Mouse (Mus musculus) left cerebral cortex, postnatal 10 days (tissue): ENCODE data around the gene Wfs1. TPM values are rescaled to one million over a fixed set of nuclear protein-coding genes. Genes with fewer than 3 reads are reported as not detected.
A peak's percentile ranks its signal among the peaks of the same experiment; 100 is the strongest.

Experiments used
- DNase-seq, 2 experiments: peaks; one replicate each; pipeline ENCODE4 v3.0.0; 2021 to 2022; ENCODE audit warnings: low spot score in 2 of 2, mixed read lengths in 1 of 2; ENCODE audit errors: extremely low spot score in 1 of 2
- intact Hi-C: fragments of 180-260 bp; cut with DNase I; formaldehyde crosslinking; loops from one replicate; pipeline ENCODE4 v1.15.1; 2025
- total RNA-seq, 2 experiments: library from RNA; stranded (reverse); gene quantifications; 2 replicates each; pipeline ENCODE4 v1.2.3; 2021

Gene Wfs1
- total RNA-seq, 2 experiments from 2014 or later = 81.9 to 85.0 TPM

GRCm38 (mm10) chr5:36990631-36991350 is 1.8 kb upstream of the Wfs1 start:
- no peak for DNase-seq
- intact Hi-C loops = loop anchor here (10.0 kb wide), 1 partner anchor 1486 kb away; no protein-coding TSS in a partner anchor

DNA sequence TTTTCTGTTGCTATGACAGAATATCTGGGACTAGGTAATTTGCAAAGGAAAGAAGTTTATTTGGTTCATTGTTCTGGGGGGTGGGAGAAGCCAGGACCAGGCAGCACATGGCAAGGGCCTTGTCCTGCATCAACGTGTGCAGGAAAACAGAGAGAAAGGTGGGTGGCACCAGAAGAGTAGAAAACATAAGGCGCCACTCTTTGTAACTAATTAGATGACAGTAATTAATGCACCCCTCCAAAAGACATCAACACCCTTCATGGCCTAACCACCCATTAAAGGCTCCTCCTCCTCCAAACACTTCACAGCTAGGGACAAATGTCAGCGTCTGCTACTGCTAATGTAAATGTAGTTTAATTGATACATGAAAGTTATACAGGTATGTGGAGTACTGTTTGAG is 1.2 kb upstream of the Wfs1 start:
- DNase-seq = no peak
- intact Hi-C loops = loop anchor here (10.0 kb wide), 1 partner anchor 1485 kb away; no protein-coding TSS in a partner anchor

GRCm38 (mm10) chr5:36989625-36989977 is 596 bp upstream of the Wfs1 start:
- DNase-seq = no peak
- intact Hi-C loops = no loop called here

GRCm38 (mm10) chr5:36988124-36988780 is 753 bp downstream of the Wfs1 start:
- intact Hi-C loops = no loop called here
- no peak for DNase-seq

DNA sequence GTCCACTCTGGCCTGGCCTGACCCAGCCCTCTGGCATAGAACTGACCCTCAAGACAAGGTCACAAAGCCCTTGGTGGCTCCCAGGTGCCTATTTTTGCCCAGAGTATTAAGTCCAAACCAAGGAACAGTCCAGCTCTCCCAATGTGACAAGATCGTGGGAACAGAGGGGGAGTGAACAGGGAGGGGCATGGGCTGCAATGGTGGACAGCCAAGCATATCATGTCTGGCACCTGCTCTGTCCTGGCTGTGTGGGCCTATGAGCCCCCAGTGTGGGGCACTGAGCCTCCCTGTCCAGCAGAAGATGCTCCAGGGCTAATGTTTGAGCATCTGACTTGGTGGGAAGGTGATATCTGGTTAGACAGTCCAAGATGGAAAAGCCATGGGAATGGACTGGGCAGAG is 2.4 kb downstream of the Wfs1 start:
- DNase-seq = no peak
- intact Hi-C loops = no loop called here

GRCm38 (mm10) chr5:36982271-36982670 is 6.7 kb downstream of the Wfs1 start:
- intact Hi-C loops = no loop called here
- no peak for DNase-seq

GRCm38 (mm10) chr5:36979631-36980030 is 9.4 kb downstream of the Wfs1 start:
- intact Hi-C loops = no loop called here
- DNase-seq = no peak

- no peak for DNase-seq
- intact Hi-C loops = no loop called here
Observed at GRCm38 (mm10) chr5:36979001-36979400, 10.0 kb downstream of the Wfs1 start.

DNA sequence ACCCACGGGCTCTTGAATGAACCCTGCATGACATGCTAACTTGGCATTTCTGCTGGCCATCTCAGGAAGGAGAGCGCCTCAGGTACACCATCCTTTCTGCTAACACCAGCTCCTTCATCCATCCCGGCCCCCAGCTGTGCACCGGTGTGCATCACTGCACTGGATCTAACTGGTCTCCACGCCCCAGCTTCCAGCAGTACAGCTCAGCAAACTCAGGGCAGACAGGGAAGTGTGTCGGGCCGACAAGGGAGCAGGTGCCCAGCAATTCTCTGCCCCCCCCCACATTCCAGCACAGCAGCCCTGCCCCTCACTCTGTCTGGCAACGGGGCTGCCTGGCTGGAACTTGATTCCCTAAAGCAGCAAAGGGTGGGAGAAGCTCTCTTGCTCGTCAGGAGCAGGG is 11.2 kb downstream of the Wfs1 start:
- no peak for DNase-seq
- intact Hi-C loops = no loop called here

DNA sequence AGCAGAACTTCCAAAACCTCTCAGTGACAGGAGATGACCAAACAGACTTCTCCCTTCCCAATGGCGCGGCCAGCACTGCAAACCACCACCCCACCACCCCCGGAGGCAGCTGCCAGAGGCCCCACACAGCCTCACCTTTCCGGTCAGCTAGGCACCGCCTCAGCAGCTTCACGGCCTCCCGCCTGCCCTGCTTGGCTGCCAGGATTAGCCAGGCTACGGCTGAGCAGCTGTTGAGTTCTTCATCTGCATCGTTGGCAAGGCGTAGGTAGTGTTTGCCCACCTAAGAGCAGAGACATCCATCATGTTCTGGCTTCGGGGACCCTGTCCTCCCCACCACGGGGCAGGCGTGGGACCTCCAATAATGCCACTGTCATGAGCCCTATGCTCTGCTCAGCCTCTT is 13.7 kb downstream of the Wfs1 start:
- intact Hi-C loops = no loop called here

GRCm38 (mm10) chr5:36971587-36971986 is 17.4 kb downstream of the Wfs1 start:
- intact Hi-C loops = no loop called here

More for the DNA sequence above, 13.7 kb downstream of the Wfs1 start:
- DNase-seq = no peak

GRCm38 (mm10) chr5:36960501-36960900 is 28.5 kb downstream of the Wfs1 start:
- intact Hi-C loops = no loop called here
- DNase-seq = peak in 1 of 2 experiments; percentile 26

More at GRCm38 (mm10) chr5:36971587-36971986, 17.4 kb downstream of the Wfs1 start:
- no peak for DNase-seq

DNA sequence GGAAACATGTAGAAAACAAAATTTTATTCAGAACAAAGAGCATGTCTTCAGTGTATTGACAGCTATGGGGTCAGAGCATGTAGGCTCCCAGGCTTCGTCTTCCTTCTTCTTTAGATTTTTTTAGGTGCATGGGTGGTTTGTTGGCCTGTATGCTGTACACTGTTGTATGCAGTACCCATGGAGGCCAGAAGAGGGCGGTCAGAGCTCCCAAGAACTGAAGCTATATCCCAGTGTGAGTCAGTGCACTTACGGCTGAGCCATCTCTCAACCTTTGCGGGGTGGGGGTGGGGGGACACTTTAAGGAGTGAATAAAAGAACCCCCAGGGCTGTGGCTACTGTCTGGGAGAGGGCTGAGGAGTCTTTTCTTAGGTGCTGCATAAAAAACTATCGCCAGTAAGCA is 30.2 kb downstream of the Wfs1 start:
- peak; percentile 67 to 79 for DNase-seq
- intact Hi-C loops = loop anchor here (2.0 to 5.0 kb wide), 3 partner anchors 42 to 148 kb away; no protein-coding TSS in a partner anchor

- intact Hi-C loops = loop anchor here (5.0 kb wide), 2 partner anchors 118 to 152 kb away; no protein-coding TSS in a partner anchor
- DNase-seq = no peak
Observed at GRCm38 (mm10) chr5:36955366-36955765, 33.6 kb downstream of the Wfs1 start.

GRCm38 (mm10) chr5:36952311-36952710 is 36.7 kb downstream of the Wfs1 start:
- DNase-seq = no peak
- intact Hi-C loops = no loop called here

DNA sequence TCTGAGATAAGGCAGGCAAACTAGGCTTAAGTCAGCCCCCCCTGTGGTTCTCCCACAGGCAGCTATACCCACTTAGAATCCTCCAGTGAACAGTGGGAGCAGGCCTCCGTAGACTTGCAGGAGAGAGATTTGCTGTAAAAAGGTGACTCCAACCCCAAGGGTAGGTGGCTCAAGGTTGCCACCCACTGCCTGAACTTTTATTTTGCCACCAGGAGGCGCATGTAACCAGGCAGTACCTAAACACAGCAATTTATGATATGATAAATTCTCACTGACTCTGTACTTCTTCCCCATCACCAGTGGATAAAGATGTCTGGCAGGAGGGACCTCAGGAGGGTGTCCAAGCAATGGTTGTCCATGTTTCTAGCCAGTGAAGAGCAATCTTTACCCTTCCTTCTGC is 38.1 kb downstream of the Wfs1 start:
- intact Hi-C loops = no loop called here
- DNase-seq = no peak

DNA sequence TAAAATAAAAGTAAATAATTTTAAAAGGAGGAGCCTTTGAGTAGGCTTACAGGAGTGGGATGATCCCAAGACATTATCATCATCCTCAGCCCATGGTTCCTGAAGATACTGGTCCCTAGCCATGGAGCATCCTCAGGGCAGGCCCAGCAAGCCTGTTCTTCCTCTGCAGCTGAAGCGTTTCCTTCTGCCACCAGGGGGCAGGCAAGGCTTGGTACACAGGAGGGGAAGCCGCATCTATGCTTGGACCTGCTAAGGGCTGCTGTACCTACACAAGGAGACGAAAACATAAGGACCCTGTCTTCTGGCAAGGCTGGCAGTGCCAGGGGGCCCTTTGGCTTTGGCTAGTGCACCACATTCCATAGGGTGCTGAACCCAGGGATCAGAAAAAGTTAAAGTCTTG is 40.2 kb downstream of the Wfs1 start:
- intact Hi-C loops = no loop called here
- peak in 1 of 2 experiments; percentile 82 for DNase-seq

DNA sequence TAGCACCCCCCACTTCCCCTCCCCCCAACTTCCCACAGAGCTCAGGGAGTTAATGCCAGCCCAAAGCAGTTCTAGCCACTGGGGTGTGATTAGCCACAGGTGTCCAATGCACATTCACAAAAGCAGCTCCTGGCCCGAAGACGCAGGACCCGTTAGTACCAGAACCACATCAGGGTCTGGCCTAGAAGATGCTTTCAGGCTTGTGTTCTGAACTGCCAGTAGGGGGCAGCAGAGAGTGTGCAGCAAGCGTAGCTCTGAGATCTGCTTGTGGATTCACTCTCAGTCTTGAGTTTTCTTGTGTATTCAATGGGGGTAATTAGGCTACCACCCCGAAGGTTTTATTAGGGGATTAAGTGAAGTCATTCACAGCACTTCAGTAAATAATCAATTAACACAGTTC is 42.6 kb downstream of the Wfs1 start:
- DNase-seq = peak in 1 of 2 experiments; percentile 71
- intact Hi-C loops = no loop called here

GRCm38 (mm10) chr5:36945713-36946112 is 43.3 kb downstream of the Wfs1 start:
- intact Hi-C loops = no loop called here
- DNase-seq = no peak

GRCm38 (mm10) chr5:36945102-36945701 is 43.8 kb downstream of the Wfs1 start:
- intact Hi-C loops = no loop called here
- peak in 1 of 2 experiments; percentile 69 for DNase-seq
